Mouse (Mus musculus) limb, embryonic 13.5 days (tissue): ENCODE results near the gene Myocd. TPM values are rescaled to one million over a fixed set of nuclear protein-coding genes. Genes with fewer than 3 reads are reported as not detected.

Experiments
- ATAC-seq: fragments of 200-750 bp; cut with Nextera tagmentation; 2 replicates; pipeline ENCODE4 v1.8.0; 2017; ENCODE audit warnings: low read depth, moderate number of reproducible peaks, moderate TSS enrichment; ENCODE audit not compliant: low FRiP score
- H3K27ac ChIP-seq: fragments of 300-500 bp; sonication (generic); 2 replicates; pipeline ENCODE4 v1.5.1; 2015; ENCODE audit warnings: inconsistent platforms, mild to moderate bottlenecking, moderate library complexity
- H3K27me3 ChIP-seq: fragments of 300-500 bp; sonication (generic); 2 replicates; pipeline ENCODE4 v1.6.1; 2015; ENCODE audit warnings: mild to moderate bottlenecking, inconsistent platforms
- H3K36me3 ChIP-seq: fragments of 300-500 bp; sonication (generic); 2 replicates; pipeline ENCODE4 v1.6.1; 2015; ENCODE audit warnings: inconsistent platforms, mild to moderate bottlenecking, moderate library complexity
- H3K4me1 ChIP-seq: fragments of 300-500 bp; sonication (generic); 2 replicates; pipeline ENCODE4 v1.6.1; 2015; ENCODE audit warnings: inconsistent platforms
- H3K4me2 ChIP-seq: fragments of 300-500 bp; sonication (generic); replicated peaks from 2 replicates; pipeline ENCODE4 v1.6.1; 2015; ENCODE audit warnings: inconsistent platforms, mild to moderate bottlenecking, moderate library complexity
- H3K4me3 ChIP-seq: fragments of 300-500 bp; sonication (generic); 2 replicates; pipeline ENCODE4 v1.5.1; 2015; ENCODE audit warnings: moderate library complexity, mild to moderate bottlenecking, inconsistent platforms
- H3K9ac ChIP-seq: fragments of 300-500 bp; sonication (generic); 2 replicates; pipeline ENCODE4 v1.6.1; 2015; ENCODE audit warnings: mild to moderate bottlenecking, inconsistent platforms
- H3K9me3 ChIP-seq: fragments of 300-500 bp; sonication (generic); 2 replicates; pipeline ENCODE4 v1.6.1; 2016; ENCODE audit warnings: inconsistent platforms
- WGBS: fragments of 180-500 bp; shearing (Covaris S2); methylation state at CpG from one replicate; pipeline ENCODE4 v1.1.7; 2015; 5-methylcytosine and 5-hydroxymethylcytosine counted together
- polyA plus RNA-seq: library from polyadenylated mRNA; unstranded; fragments of >200 nt; fragmentation: Nextera tagmentation; extraction: Ambion mirVana; gene quantifications from 2 replicates; pipeline ENCODE4 v1.2.1, GENCODE M21; 2015

Myocd gene
- 0.26 and 0.53 TPM in 2 replicates for polyA plus RNA-seq

DNA sequence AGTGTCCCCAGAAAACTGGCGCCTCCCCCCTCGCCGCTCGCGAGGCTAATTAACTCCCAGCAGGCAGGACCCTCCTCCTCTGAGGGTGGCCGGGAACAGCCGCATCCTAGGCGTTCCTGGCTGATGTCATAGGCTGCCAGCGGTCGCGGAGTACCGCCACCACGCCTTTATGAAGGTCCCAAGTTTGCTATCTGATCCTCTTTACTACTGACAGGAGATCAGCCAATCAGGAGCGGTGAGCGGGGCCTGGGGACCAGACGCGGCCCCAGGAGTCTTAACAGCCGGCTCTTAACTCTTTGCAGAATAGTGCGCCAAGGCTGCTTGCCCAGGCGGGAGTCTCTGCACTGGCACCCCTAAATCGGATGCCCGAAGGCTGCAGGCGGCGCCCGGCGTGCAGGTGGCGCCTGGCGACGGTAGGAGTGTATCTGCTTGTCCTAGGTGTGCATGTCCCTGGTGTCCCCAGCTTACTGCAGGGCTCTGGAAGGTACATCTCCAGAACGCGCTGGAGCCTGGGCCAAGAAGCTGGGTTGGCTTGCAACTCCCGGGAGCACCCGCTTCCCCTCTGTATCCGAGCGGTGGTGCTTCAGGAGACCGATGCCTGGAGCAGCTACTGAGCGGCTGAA is at the start of gene Myocd:
Gene Myocd, minus strand, starts transcription at position 139 of the 623 bp plus-strand sequence.
- peak within 1 kb of the TSS; percentile 45 for H3K4me3 ChIP-seq
- H3K4me2 ChIP-seq, result peak within 1 kb of the TSS; percentile 91
- peaks cover 36% of the 10 kb centered on the region for H3K27me3 ChIP-seq
- H3K27ac ChIP-seq, result no peak within 1 kb of the TSS
- peak within 1 kb of the TSS; percentile 61 for H3K9ac ChIP-seq
- ATAC-seq, result peak; percentile 84
- no peaks in the 10 kb centered on the region for H3K9me3 ChIP-seq
- peaks cover 22% of the 10 kb centered on the region for H3K4me1 ChIP-seq
- under 1% methylated on average over 37 of the region's 37 CpGs for WGBS
- no peaks in the 10 kb centered on the region for H3K36me3 ChIP-seq

DNA sequence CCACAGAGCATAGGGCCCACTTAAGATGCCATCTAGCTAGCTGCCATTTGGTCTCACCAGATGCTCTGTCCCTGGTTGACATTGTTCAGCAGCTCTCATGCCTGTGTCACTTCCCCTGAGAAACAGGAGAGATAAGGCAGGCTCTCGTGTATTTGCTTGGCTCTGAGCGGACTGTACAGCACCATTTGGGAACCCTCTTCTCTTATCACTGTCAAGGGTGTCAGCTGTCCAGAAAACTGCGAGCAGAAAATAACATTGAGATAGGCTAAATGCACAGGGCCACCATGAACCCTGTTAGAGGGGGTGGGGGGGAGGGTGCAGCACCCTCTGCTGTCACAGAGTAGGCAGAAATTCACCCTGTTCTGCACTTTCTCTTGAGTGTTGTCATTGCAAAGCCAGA is 34.0 kb upstream of the Myocd start:
- H3K9ac ChIP-seq, result no peak overlapping the region
- WGBS, result 53% methylated on average over 3 of the region's 3 CpGs
- no peak for ATAC-seq
- no peaks in the 10 kb centered on the region for H3K36me3 ChIP-seq
- H3K9me3 ChIP-seq, result no peaks in the 10 kb centered on the region
- no peak overlapping the region for H3K4me2 ChIP-seq
- no peaks in the 10 kb centered on the region for H3K4me1 ChIP-seq
- no peak overlapping the region for H3K27ac ChIP-seq
- no peaks in the 10 kb centered on the region for H3K27me3 ChIP-seq
- H3K4me3 ChIP-seq, result no peak overlapping the region

DNA sequence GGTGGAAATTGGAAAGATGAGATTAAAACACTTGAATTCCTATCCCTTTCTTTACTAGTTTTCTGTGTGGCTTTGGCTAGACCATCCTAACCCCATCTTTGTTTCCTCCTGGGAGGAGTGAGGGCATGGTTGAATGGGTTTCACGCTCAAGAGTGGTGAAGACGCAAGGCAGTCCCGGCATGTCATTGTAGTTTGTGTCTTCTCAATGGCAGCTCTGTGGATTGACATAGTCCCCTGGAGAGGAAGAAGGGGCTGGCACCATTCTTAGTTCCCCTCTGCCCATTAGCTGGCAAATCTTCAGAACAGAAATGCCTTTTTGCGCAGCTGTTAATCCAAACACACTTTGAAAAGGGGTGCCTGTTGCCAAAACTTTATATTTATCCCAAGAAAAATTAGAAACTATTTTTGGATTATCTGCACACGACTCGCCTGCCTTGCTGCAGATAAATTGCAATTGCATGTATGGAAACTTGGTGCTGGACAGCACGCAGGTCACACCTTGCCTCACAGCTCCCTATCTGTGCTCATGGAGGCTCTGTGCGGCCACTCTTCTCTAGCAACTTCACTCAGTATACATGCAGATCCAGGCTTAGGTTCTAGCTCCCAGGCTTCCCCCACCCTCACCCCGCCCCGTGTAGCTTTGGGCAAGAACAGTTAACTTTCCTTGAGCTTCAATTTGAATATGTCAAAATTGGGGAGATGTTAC is 24.5 kb upstream of the Myocd start:
- Histone ChIP-seq H3K4me1 (no peaks in the 10 kb centered on the region), H3K4me3 (no peak overlapping the region), H3K36me3 (no peaks in the 10 kb centered on the region), H3K27me3 (peaks cover 4% of the 10 kb centered on the region), H3K9me3 (no peaks in the 10 kb centered on the region), H3K4me2 (no peak overlapping the region), H3K9ac (no peak overlapping the region), H3K27ac (no peak overlapping the region)
- ATAC-seq, result no peak
- WGBS, result 91% methylated on average over 10 of the region's 10 CpGs

DNA sequence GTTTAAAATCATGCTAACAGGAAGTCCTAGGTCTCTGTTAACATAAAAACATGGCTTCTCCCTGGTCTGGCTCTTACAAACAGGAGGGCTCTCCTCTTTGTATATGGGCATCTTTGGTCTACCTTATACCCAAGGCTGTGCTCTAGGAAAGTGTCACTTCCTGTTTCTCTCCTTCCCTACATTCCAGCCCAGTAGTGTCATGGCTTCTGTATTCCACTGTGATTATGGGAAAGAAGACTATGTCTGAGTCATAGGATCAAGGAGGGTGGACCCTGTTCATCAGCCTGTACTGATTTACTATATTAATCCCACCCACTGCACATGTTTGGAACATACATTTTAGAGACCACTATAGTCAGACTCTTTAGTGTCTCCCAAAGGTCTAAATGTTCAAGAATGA is 23.2 kb upstream of the Myocd start:
- no peak for ATAC-seq

DNA sequence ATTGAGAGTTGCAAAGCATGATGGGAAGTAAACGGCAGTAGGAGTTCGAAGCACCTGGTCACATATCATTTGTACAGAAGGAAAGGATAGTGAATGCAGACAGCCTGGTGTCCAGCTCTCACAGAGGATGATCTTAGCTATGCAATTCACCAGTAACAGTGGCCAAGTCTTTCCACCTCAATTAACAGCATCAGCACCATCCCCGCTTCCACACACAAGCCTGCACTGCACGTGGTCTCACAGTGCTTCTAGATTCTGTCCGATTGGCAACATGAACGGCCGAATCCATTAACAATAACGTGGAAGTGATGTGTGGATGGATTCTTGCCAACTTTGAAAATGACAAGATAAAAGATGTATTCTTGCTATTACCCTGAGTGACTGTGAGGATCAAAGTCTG is 17.9 kb upstream of the Myocd start:
- Histone ChIP-seq H3K9me3 (no peaks in the 10 kb centered on the region), H3K4me3 (no peak overlapping the region), H3K27me3 (no peaks in the 10 kb centered on the region), H3K4me2 (no peak overlapping the region), H3K9ac (no peak overlapping the region), H3K36me3 (no peaks in the 10 kb centered on the region), H3K27ac (no peak overlapping the region), H3K4me1 (no peaks in the 10 kb centered on the region)
- 89% methylated on average over 8 of the region's 8 CpGs for WGBS
- ATAC-seq, result no peak

More for the DNA sequence above, 23.2 kb upstream of the Myocd start:
- no peak overlapping the region for H3K27ac ChIP-seq
- no peaks in the 10 kb centered on the region for H3K4me1 ChIP-seq
- peaks cover 4% of the 10 kb centered on the region for H3K27me3 ChIP-seq
- H3K9me3 ChIP-seq, result no peaks in the 10 kb centered on the region
- no peak overlapping the region for H3K4me2 ChIP-seq
- H3K36me3 ChIP-seq, result no peaks in the 10 kb centered on the region
- H3K9ac ChIP-seq, result no peak overlapping the region
- H3K4me3 ChIP-seq, result no peak overlapping the region

DNA sequence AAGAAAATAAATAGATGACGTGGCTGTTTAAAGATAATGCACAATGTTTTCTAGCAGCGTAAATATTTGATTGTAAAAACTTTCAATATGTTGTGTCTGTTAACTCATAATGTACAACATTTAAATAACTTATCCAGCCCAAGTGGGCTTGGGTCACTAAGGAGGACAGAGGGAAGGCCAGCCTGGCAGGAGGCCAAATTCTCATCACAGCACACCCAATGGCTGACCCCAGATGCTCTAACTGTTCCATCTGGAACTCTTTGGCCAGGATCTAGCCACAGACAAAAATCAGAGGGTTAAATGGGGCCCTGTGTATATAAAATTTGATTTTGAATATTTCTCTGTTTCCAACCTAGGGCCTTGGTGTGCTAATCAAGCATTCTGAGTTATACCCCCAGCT is 16.4 kb upstream of the Myocd start:
- no peak overlapping the region for H3K9ac ChIP-seq
- no peak overlapping the region for H3K27ac ChIP-seq
- H3K4me1 ChIP-seq, result no peaks in the 10 kb centered on the region
- ATAC-seq, result no peak
- H3K36me3 ChIP-seq, result no peaks in the 10 kb centered on the region
- H3K4me3 ChIP-seq, result no peak overlapping the region
- no peak overlapping the region for H3K4me2 ChIP-seq
- H3K27me3 ChIP-seq, result no peaks in the 10 kb centered on the region
- WGBS, result 88% methylated on average over 2 of the region's 2 CpGs
- no peaks in the 10 kb centered on the region for H3K9me3 ChIP-seq

DNA sequence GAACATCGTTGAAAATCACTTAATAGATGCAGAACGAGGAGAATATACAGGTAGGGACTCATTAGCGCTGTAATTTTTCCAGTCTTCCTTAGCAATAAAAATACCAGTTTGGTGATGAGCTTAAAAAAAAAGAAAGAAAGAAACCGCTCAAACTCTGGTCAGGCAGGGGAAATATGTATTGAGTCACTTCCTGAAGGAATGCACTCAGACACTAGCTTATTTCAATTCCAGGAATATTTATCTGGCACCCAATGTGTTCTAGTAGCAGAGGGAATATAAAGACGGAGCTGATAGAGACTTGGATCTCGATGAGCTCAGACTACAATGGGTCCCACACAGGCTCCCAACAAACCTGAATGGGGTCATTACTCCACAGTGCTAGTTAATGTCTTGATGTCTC is 5.7 kb upstream of the Myocd start:
- H3K4me2 ChIP-seq, result no peak overlapping the region
- H3K36me3 ChIP-seq, result no peaks in the 10 kb centered on the region
- H3K9ac ChIP-seq, result no peak overlapping the region
- no peak for ATAC-seq
- H3K27ac ChIP-seq, result no peak overlapping the region
- WGBS, result 82% methylated on average over 6 of the region's 6 CpGs
- H3K27me3 ChIP-seq, result peaks cover 18% of the 10 kb centered on the region
- no peaks in the 10 kb centered on the region for H3K9me3 ChIP-seq
- no peak overlapping the region for H3K4me3 ChIP-seq
- H3K4me1 ChIP-seq, result peaks cover 14% of the 10 kb centered on the region

DNA sequence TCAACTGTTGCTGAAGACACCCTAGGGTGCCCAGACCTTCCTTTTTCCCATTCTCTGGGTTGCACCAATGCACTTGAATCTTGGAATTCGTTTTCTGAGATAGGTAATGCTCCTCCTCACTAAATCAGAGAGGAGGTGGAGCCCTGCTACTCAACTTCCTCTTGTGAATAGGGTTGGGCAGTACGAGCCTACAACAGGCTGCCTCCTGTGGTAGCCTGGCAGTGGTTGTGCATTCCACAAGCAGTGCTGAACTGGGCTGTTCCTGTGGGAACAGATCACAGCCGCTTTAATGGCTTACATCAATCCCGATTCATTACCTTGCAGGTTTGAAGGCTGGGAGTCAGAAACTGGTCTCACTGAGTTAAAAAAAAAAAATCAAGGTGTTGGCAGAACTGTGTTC is 1.2 kb upstream of the Myocd start:
- Histone ChIP-seq H3K36me3 (no peaks in the 10 kb centered on the region), H3K27me3 (peaks cover 36% of the 10 kb centered on the region), H3K4me3 (peak overlapping the region; percentile 45; the same call in 1 of the 2 replicates), H3K9ac (no peak overlapping the region), H3K27ac (no peak overlapping the region), H3K4me2 (peak overlapping the region; percentile 91), H3K9me3 (no peaks in the 10 kb centered on the region), H3K4me1 (peaks cover 22% of the 10 kb centered on the region)
- ATAC-seq, result no peak
- WGBS, result 3% methylated on average over 4 of the region's 4 CpGs

DNA sequence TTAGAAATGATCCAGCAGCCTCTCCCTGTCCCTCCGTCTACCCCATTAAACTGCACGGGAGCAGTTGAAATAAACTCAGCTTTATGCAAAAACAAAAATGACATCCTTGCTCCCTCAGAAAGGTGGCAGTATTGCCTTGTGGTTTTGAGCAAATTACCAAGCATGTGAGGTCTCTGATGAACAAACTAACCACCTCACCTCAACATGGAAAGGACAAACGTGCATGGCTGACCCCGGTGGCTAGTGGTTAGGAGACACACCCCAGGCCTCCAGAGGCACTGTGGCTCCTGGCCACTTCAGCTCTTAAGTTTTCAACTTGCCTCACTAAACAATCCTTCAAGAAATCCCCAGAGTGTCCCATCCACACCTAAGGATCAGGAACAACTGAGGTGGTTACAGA is 1.5 kb downstream of the Myocd start:
- no peak for ATAC-seq
- H3K27me3 ChIP-seq, result peaks cover 36% of the 10 kb centered on the region
- no peak overlapping the region for H3K4me3 ChIP-seq
- H3K9ac ChIP-seq, result no peak overlapping the region
- H3K4me2 ChIP-seq, result no peak overlapping the region
- no peak overlapping the region for H3K27ac ChIP-seq
- no peaks in the 10 kb centered on the region for H3K36me3 ChIP-seq
- no peaks in the 10 kb centered on the region for H3K9me3 ChIP-seq
- H3K4me1 ChIP-seq, result peaks cover 22% of the 10 kb centered on the region
- WGBS, result 34% methylated on average over 4 of the region's 4 CpGs

DNA sequence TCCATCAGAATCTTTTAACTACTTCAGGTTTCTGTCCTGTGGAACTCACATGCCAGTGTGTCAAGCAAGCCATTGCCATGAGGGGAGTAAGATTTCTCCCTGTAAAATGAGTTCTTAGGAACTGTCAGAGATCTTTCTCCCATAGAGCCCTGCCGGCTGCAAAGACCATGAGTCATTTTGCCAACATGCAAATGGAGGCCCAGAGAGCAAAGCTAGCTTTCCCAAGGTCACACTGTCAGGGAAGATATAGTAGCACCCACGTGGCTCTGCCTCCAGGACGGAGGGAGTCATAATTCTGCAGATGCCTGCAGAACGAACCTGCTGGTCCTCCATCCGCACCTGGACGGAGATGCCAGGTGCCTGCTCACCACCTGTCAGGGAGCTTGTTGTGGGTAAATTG is 6.3 kb downstream of the Myocd start:
- H3K27ac ChIP-seq, result no peak overlapping the region
- ATAC-seq, result no peak
- no peak overlapping the region for H3K9ac ChIP-seq
- H3K4me1 ChIP-seq, result no peaks in the 10 kb centered on the region
- no peak overlapping the region for H3K4me2 ChIP-seq
- WGBS, result 49% methylated on average over 6 of the region's 6 CpGs
- no peaks in the 10 kb centered on the region for H3K36me3 ChIP-seq
- no peak overlapping the region for H3K4me3 ChIP-seq
- H3K27me3 ChIP-seq, result peaks cover 1% of the 10 kb centered on the region; the same call in 1 of the 2 replicates
- H3K9me3 ChIP-seq, result no peaks in the 10 kb centered on the region

DNA sequence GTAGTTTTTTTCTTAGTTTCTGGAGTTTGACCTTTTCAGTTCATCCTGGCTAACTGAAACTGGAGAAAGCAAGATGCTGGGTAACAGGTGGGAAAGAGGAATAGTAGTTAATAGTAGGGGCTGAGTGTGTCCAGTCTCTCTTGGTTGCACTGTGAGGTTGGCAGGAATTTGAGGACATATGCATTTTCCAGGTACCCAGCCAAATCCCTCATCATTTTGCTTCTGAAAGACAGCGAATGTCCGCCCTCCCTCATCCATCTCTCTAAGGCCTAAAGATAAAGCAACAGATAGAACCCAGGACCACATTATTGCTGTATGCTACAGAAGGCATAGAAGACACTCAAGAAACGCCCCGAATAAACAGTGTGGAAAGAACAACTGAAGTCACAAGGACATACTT is 10.8 kb downstream of the Myocd start:
- H3K9me3 ChIP-seq, result no peaks in the 10 kb centered on the region
- H3K9ac ChIP-seq, result no peak overlapping the region
- H3K4me3 ChIP-seq, result no peak overlapping the region
- no peaks in the 10 kb centered on the region for H3K4me1 ChIP-seq
- H3K27me3 ChIP-seq, result no peaks in the 10 kb centered on the region
- H3K27ac ChIP-seq, result no peak overlapping the region
- no peak for ATAC-seq
- H3K4me2 ChIP-seq, result no peak overlapping the region
- 92% methylated on average over 4 of the region's 4 CpGs for WGBS
- H3K36me3 ChIP-seq, result no peaks in the 10 kb centered on the region

DNA sequence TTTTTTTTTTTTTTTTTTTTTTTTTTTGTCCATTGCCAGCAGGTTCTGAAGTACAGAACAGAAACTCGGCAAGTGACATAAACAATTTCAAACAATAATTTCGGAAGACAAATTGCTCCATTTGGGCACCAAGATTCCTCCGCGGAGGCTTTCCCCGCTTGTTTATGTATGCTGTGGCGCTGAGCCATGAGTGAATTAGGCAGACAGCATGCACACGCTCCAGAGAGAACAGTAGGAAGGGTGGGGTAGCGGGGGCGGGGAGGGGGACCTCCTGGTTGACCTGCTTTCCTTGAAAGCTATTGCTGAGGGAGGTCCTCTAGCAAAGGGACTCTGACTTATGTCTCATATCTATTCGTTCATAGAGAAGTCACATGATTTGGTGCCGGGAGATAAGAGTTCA is 13.6 kb downstream of the Myocd start:
- no peaks in the 10 kb centered on the region for H3K27me3 ChIP-seq
- no peaks in the 10 kb centered on the region for H3K36me3 ChIP-seq
- no peak for ATAC-seq
- H3K9me3 ChIP-seq, result no peaks in the 10 kb centered on the region
- H3K4me3 ChIP-seq, result no peak overlapping the region
- no peak overlapping the region for H3K9ac ChIP-seq
- H3K27ac ChIP-seq, result no peak overlapping the region
- 78% methylated on average over 11 of the region's 11 CpGs for WGBS
- no peak overlapping the region for H3K4me2 ChIP-seq
- H3K4me1 ChIP-seq, result no peaks in the 10 kb centered on the region

DNA sequence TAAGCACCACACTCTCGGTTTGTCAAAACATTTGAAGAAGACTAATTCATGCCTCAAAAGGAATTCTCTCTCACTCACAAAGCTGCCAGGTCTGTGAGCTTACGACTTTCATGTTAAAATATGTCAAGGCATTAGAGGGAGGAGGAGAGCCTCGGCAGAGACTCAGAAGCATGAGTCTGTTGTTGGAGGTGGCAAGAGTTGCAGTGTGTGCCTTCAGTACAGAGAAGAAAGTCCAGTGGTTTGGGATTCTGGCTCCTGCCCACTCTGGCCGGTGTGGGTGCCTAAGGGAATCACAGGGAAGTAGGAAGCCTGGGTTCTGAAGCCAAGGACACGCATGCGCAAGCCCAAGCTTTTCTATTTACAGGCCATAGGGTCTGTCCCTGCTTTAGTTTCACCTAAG is 14.2 kb downstream of the Myocd start:
- Histone ChIP-seq H3K27me3 (no peaks in the 10 kb centered on the region), H3K4me1 (no peaks in the 10 kb centered on the region), H3K36me3 (no peaks in the 10 kb centered on the region), H3K9me3 (no peaks in the 10 kb centered on the region), H3K9ac (no peak overlapping the region), H3K4me3 (no peak overlapping the region), H3K27ac (no peak overlapping the region), H3K4me2 (no peak overlapping the region)
- ATAC-seq, result no peak
- 69% methylated on average over 6 of the region's 6 CpGs for WGBS
